Mouse (Mus musculus) v-Abl transformed pro-B cells (cell line): Measurements from ENCODE around the gene Ogfod3.

Experiments used
- in situ Hi-C, 2 experiments: fragments of 400-800 bp; cut with MboI; formaldehyde crosslinking; loops; one replicate each; pipeline ENCODE4 v1.15.1; 2025; ENCODE audit not compliant: unreplicated experiment in 2 of 2

The Ogfod3 gene

DNA sequence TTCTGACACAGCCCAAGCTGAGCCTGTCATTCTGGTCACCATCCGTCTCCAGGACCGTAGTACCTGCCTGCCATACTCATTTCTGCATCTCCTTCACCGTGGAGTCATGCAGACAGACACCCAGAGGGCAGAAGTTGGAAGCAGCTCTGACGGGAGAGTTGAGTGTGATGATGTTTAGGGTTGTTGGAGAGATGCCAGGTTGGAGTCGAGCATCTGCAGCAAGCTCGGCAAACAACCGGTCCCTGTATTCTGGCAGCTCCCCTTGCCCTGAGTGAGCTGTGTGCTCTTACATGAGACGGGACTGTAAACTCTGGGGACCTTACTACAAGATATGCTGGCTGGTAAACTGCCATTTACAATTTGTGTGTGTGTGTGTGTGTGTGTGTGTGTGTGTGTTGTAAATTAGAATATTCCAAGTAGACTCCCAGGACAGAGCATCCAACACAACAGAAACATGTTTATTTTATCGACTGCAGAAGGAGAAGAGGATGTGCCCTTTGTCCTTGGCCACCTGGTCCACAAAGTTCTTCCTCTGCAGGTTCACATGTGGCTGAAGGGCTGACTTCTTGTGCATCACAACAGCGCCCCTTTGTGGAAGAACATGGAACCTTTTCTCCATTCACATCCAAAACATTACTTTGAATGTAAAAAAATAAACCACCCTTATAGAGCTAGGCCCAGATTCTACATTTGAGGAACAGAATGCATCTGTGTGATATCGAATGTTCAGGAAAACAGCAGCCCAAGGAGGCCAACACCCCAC lies 2.9 kb downstream of the Ogfod3 start:
- in situ Hi-C loops: loop anchor here in 1 of 2 experiments (10.0 kb wide), 1 partner anchor 187 kb away; no protein-coding TSS in a partner anchor

DNA sequence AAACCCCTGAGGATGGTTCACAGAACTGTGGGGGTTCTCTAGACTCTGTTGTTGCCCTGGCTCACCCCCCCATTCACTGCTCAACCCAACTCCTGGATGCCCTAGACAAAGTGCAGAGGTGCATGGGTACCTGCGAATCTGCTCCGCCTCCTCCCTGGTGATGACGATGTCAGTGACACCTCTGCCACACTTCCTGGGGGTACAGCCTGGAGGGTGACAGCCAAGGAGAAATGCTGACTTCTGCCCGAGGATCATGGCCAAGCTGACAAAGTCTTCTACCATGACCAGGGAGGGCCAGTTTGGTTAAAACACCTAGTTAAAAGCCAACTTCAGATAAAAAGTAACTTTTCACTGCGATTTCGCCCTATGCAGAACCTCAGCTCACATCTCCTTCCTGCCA lies 3.7 kb downstream of the Ogfod3 start:
- in situ Hi-C loops: loop anchor here in 1 of 2 experiments (10.0 kb wide), 1 partner anchor 186 kb away; no protein-coding TSS in a partner anchor

DNA sequence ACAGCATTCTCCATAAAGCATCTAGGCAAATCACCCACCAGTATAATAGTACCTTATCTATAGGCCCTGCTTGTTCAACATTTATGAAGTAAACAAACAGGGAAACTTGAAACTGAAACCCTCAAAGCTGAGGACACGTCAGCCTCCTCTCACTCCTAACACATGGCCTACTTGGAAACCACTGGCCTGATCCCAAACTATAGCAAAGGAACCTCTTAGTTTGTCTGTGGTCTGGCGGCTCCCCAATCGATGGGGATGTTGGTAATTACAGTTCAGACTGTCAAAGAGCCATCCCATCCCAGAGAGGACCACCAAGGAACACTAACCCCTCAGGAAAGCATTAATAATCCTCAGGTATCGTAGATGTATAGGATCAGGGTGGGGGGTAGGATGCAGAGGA lies 4.7 kb downstream of the Ogfod3 start:
- in situ Hi-C loops: loop anchor here in 1 of 2 experiments (10.0 kb wide), 1 partner anchor 185 kb away; no protein-coding TSS in a partner anchor

GRCm38 (mm10) chr11:121198622-121199021 lies 5.9 kb downstream of the Ogfod3 start:
- in situ Hi-C loops: no loop called here

GRCm38 (mm10) chr11:121193415-121193814 lies 11.1 kb downstream of the Ogfod3 start:
- in situ Hi-C loops: loop anchor here in 1 of 2 experiments (5.0 kb wide), 1 partner anchor 166 kb away; no protein-coding TSS in a partner anchor

GRCm38 (mm10) chr11:121192742-121193141 lies 11.8 kb downstream of the Ogfod3 start:
- in situ Hi-C loops: loop anchor here in 1 of 2 experiments (5.0 kb wide), 1 partner anchor 165 kb away; no protein-coding TSS in a partner anchor

DNA sequence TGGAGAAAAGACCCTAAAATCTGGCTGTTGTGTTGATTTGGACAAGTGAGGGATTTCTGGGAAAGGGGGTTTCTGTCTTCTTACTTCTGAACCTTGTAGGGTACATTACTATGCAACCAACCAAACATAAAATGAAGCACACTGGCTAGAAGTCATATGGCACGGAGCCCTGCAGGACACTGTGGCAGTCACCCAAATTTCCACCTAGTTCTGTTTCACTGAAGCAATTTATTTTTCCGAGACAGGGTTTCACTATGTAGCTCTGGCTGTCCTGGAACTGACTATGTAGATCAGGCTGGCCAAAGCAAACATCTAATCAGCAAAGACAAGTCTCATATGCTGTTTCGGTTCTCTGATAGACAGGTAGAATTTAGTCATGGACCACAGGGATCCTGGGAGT lies 14.8 kb downstream of the Ogfod3 start:
- in situ Hi-C loops: loop anchor here in 1 of 2 experiments (5.0 kb wide), 1 partner anchor 162 kb away; no protein-coding TSS in a partner anchor

DNA sequence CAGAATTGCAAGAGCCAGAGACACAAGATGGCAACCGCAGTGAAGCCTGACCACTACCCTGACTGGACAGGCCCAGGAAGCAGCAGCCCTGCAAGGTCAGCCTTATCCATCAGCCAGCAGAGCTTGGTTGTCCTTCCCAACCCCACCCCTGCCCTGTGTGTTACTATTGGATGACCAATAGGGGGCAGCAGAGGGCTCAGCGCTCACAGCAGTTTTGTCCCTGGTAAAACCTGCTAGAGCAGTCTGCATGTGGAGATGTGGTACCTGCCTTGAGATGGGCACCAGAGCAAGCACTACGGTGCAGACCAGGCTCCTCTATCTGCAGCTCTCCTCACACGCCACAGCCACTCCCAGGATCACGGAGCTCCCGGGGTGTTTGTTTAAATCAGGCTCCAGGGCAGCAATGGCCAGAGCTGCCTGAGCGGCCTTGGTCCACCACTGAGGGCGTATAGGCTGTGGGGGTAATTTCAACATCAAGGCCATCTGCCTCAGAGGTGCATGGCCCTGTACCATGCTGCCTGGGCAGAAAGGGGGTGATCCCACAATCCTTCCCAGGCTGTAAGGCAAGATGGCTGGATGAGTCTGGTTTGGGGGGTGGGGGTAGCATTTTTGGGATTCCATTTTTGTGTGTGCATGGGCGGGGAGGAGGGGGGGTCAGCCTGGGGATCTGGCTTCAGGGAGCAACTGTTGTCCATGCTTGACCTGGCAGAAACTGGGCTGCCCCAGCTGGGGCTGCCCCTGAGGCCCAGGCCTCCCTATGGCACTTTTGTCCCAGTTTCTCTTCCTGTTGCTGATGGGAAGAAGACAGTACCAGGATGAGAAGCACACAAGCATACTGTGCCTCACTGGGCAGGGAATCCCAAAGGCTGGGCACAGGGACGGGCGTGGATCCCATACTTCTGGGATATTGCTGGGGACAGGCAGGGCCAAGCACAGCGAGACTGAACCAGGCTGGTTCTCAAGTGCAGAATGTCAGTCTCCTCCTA lies 27.9 kb downstream of the Ogfod3 start:
- in situ Hi-C loops: loop anchor here (10.0 kb wide), 2 partner anchors 188 to 628 kb away; no protein-coding TSS in a partner anchor

DNA sequence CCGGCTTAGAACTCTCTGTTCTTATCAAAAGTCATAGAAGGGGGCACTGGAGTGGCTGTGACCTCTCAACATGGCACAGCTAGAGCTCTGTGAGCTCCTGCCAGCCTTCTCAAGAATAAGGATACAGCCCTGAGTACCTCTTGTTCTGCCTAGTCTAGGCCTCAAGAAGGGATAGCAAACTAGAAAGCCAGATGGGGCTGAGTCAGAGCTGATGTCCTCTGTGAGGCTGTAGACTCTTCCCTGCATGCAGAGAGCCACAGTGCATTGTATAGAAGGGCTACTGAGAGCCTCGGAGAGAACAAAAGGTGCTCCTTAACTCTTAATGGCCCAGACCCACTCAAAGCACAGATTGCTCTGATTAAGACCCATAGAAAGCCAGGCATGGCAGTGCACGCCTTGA lies 30.3 kb downstream of the Ogfod3 start:
- in situ Hi-C loops: loop anchor here (10.0 kb wide), 2 partner anchors 191 to 631 kb away; no protein-coding TSS in a partner anchor

- in situ Hi-C loops: loop anchor here (10.0 kb wide), 2 partner anchors 192 to 632 kb away; no protein-coding TSS in a partner anchor
These were observed 31.3 kb downstream of the Ogfod3 start for GRCm38 (mm10) chr11:121173203-121173602.

DNA sequence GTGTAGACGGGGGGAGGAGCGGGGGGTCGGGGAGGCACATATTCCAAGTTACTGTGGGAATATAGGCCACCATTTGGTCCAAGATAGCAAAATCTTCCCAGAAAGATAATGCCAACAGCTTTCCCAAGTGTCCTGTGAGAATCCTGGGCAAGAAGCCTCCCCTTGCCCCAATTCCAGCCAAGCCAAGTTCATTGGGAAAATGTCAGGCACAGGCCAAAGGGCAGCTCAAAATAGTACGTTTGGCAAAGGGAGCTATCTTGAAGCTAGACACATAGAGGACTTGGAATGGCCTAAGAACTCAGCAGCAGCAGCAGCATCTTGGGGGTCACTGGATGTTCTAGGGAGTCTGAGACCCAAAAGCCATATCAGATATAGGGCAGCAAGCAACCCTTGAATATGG lies 40.8 kb downstream of the Ogfod3 start:
- in situ Hi-C loops: no loop called here

GRCm38 (mm10) chr11:121160636-121161346 lies 43.7 kb downstream of the Ogfod3 start:
- in situ Hi-C loops: no loop called here

GRCm38 (mm10) chr11:121159971-121160370 lies 44.5 kb downstream of the Ogfod3 start, which contains the start of gene Uts2r:
Gene Uts2r, plus strand, starts transcription at chr11:121160271.
- in situ Hi-C loops: no loop called here

DNA sequence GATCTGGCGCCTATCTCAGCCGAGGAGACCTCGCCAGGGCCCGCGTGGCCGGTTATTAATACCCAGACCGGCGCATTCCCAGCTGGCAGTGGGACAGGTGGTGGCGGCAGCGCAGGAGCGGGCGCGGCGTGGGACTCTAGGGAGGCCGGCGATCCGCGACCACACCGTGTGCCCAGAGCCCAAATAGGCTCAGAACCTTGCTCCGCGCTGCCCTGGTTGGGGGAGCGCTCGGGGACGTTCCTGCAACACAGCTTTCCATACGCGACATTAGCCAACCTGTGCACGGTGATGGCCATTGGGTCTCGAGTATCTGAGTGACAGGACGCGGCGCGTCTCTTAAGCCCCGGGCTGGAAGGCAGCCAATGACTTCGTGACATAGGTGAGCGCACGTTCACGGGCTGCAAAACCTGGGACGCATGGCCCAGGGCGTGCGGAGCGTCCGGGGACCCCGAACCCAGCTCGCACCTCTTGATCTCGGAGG lies 48.1 kb downstream of the Ogfod3 start:
- in situ Hi-C loops: no loop called here

- in situ Hi-C loops: no loop called here
These were observed 50.3 kb downstream of the Ogfod3 start for GRCm38 (mm10) chr11:121154203-121154602.

DNA sequence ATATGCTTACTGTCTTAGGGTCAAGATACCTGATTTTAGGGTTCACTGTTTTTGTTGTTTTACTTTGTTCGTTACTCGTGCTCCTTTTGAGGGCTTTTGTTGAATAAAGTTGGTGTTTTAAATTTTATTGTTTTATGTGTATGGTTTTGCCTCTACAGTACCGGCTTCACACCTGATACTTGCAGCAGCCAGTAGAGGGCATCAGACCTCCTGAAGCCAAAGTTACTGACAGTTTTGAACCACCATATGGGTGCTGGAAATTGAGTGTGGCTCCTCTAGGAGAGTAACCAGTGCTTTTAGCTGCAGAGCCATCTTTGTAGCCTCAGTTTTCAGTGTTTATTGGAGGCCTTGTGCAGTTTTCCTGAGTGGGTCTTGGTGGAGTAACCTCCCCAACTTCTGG lies 56.3 kb downstream of the Ogfod3 start:
- in situ Hi-C loops: no loop called here

DNA sequence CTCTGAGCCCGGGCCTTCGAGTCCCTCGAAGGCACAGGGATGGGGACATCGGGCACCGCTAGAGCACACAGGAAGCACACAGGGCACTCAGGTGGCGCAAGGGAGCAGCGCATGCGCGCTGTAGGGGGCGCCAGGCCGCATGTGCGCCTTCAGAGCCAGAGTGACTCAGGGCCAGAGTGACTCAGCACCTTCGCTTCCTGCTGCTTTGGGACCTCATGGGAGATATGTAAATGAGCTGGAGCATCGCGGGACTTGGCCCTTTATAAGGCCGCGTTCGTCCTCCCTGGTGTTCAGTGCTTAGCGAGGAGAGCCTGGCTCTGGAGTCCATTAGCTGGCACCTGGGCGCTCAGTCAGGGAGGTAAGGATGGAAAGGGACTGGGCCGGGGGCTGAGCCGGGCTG lies 58.6 kb downstream of the Ogfod3 start, which contains the start of gene Tex19.1:
Tex19.1 (plus strand) TSS at position 279 of the 400 bp plus-strand sequence.
- in situ Hi-C loops: no loop called here

GRCm38 (mm10) chr11:121143325-121144015 lies 61.0 kb downstream of the Ogfod3 start:
- in situ Hi-C loops: no loop called here

DNA sequence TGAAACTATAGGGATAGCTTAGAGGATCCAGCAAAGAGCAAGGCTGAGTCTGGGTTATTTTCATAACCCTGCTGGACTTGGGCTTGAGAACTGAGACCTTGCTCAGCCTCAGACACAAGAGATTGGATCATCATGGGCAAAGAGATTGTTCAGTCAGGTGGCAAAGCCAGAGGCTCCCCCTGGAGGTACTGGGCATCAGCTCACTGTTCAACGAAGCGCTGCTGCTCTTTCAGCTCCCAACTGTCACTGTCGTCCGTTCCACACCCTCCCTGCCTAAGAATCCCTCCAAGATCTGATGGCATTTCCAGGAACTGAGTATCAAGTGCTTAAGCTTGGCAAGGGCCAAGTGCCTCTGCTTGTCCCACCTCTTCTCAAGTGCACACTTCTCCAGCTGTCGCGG lies 65.8 kb downstream of the Ogfod3 start:
- in situ Hi-C loops: no loop called here
